ENCODE assay signal across 9 mouse cellular contexts in the genomic region with DNA sequence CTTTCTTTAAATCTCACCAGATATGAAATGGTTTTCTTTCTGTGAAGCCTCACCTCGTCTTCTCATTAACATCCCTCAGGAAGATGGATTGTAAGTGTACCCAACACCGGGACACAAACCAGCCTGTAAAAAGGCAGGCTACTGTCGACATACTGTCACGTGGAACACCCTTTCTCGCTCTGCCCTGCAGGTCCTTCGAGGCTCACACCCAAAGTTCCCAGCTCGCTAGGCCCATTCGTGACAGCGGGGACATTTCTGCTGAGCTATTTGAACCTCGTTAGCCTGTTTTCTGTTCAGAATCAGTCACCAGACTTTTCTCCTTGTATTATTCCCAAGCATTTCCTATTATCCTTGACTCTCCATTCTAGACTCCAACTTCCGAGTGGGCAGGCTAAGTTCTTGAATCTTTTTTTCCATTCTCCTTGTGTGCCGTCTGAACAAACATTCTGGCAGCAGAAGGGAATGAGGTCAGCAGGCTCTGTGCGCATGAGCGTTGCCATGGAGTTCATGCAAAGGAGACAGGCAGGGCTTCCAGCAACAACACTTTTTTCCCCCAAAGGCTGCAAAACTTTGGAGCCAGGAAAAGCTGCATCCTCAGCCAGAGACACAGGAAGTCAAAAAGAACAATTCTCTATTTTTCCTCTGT.
A peak's percentile ranks its signal among the peaks of the same experiment; 100 is the strongest.
DNase-seq lines count a peak whose midpoint lies in the region; ATAC-seq lines count a peak whose summit lies in the region.
"Had no signal": no experiment of that assay in that cellular context is flagged by ENCODE, and none has a peak within 500 bp of the region (broad histone marks: within the 10 kb centered on the region; RNA-seq: fewer than 3 reads in every experiment).

No protein-coding gene starts in this region.

- no peak overlapping the region for H3K9ac ChIP-seq in hindbrain, embryonic 15.5 days
- no peak overlapping the region for H3K9ac ChIP-seq in midbrain, embryonic 16.5 days (ENCODE audit: low read depth, low read length)

- no peaks in the 10 kb centered on the region for H3K36me3 ChIP-seq in hindbrain, embryonic 15.5 days
- H3K36me3 ChIP-seq in midbrain, embryonic 16.5 days (ENCODE audit: control insufficient read depth, insufficient read depth, low read length), result no peaks in the 10 kb centered on the region

- H3K9me3 ChIP-seq in hindbrain, embryonic 15.5 days, result no peaks in the 10 kb centered on the region
- H3K9me3 ChIP-seq in midbrain, embryonic 16.5 days (replicated peaks; ENCODE audit: control insufficient read depth, low read length, poor library complexity, severe bottlenecking), result no peaks in the 10 kb centered on the region

- H3K27ac ChIP-seq in hindbrain, embryonic 15.5 days (replicated peaks), result peak overlapping the region; percentile 70
- H3K27ac ChIP-seq in midbrain, embryonic 16.5 days (ENCODE audit: low read length), result peak overlapping the region; percentile 64

- H3K27me3 ChIP-seq in hindbrain, embryonic 15.5 days, result no peaks in the 10 kb centered on the region
- no peaks in the 10 kb centered on the region for H3K27me3 ChIP-seq in midbrain, embryonic 16.5 days (ENCODE audit: control insufficient read depth, insufficient read depth, low read depth, low read length)
- H3K27me3 ChIP-seq: Patski had no signal

- no peak overlapping the region for H3K4me3 ChIP-seq in hindbrain, embryonic 15.5 days
- no peak overlapping the region for H3K4me3 ChIP-seq in midbrain, embryonic 16.5 days (ENCODE audit: low read depth, low read length)

- peaks cover 10% of the 10 kb centered on the region; the same call in 1 of the 2 replicates for H3K4me1 ChIP-seq in hindbrain, embryonic 15.5 days (replicated peaks)
- H3K4me1 ChIP-seq in midbrain, embryonic 16.5 days (ENCODE audit: control insufficient read depth, insufficient read depth, low read length), result peaks cover 6% of the 10 kb centered on the region

- H3K4me2 ChIP-seq in hindbrain, embryonic 15.5 days, result no peak overlapping the region
- no peak overlapping the region for H3K4me2 ChIP-seq in midbrain, embryonic 16.5 days (ENCODE audit: low read length)

- WGBS in hindbrain, embryonic 15.5 days, result 52% methylated on average over 14 of the region's 14 CpGs
- WGBS in midbrain, embryonic 16.5 days, result 53% methylated on average over 14 of the region's 14 CpGs

- ATAC-seq in hindbrain, embryonic 15.5 days (ENCODE audit: low FRiP score, low read depth), result peak; percentile 80
- ATAC-seq in midbrain, embryonic 16.5 days, result peak; percentile 80; the same call in 1 of the 2 replicates
- ATAC-seq: Patski had no signal

- peak; percentile 83 for DNase-seq in adrenal gland, postnatal 10 days
- peak; percentile 52 for DNase-seq in cerebellum, adult 9-11 months
- peak; percentile 90 for DNase-seq in gastrocnemius, adult 18-20 months (ENCODE audit: low spot score)
- peak; percentile 83 for DNase-seq in left cerebral cortex, adult 11 months (ENCODE audit: low spot score)
- peak; percentile 14 for DNase-seq in urinary bladder, postnatal 10 days (ENCODE audit: low spot score)
- DNase-seq in natural killer cell, adult 2 months (ENCODE audit: low spot score in 2 of 2), result no peak

Comparison
In these comparisons a context has a peak if more than half of its experiments do, and no peak if none do; other contexts are left out.
1. DNase-seq: peak in adrenal gland, postnatal 10 days (single experiment), cerebellum, adult 9-11 months (single experiment), gastrocnemius, adult 18-20 months (single experiment), left cerebral cortex, adult 11 months (single experiment) and urinary bladder, postnatal 10 days (single experiment); none in natural killer cell, adult 2 months (0 of 2).